Mouse (Mus musculus) adrenal gland, adult 2 months (tissue): Measurements from ENCODE around the gene Csf2. TPM values are rescaled to one million over a fixed set of nuclear protein-coding genes. Genes with fewer than 3 reads are reported as not detected.

ENCODE experiments used
- polyA plus RNA-seq: library from polyadenylated mRNA; depleted of rRNA; stranded (reverse); fragments of >200 nt; gene quantifications from 2 replicates; pipeline ENCODE4 v1.2.3, GENCODE M21; 2012; rRNA removed
- total RNA-seq, 2 experiments: library from RNA; stranded (reverse); gene quantifications; 2 replicates each; pipeline ENCODE4 v1.2.3; 2021

The Csf2 gene
- total and polyA plus RNA-seq, 3 experiments = not detected

Other genes with a start within 250 kb of the Csf2 start
- gene Slc22a4, start 221.6 kb downstream of the Csf2 start, total RNA-seq = 10 to 100 TPM in 1 of 2 experiments, 1 to 10 TPM in 1; 7.1 to 10.8 TPM
- 7.1 and 10.3 TPM in 2 replicates for gene Slc22a4, start 221.6 kb downstream of the Csf2 start, polyA plus RNA-seq
- 10 to 100 TPM; 16.1 to 18.7 TPM for gene Pdlim4, start 180.7 kb downstream of the Csf2 start, total RNA-seq
- gene Pdlim4, start 180.7 kb downstream of the Csf2 start, polyA plus RNA-seq = 86.7 and 101 TPM in 2 replicates
- gene P4ha2, start 149.6 kb downstream of the Csf2 start, total RNA-seq = 10 to 100 TPM; 36.5 to 39.6 TPM
- 10.9 and 12.1 TPM in 2 replicates for gene P4ha2, start 149.6 kb downstream of the Csf2 start, polyA plus RNA-seq
- not detected for gene Il3, start 17.6 kb upstream of the Csf2 start, total RNA-seq
- gene Il3, start 17.6 kb upstream of the Csf2 start, polyA plus RNA-seq = not detected in 2 replicates
- 1 to 10 TPM; 4.9 to 5.2 TPM for gene Acsl6, start 54.1 kb upstream of the Csf2 start, total RNA-seq
- gene Acsl6, start 54.1 kb upstream of the Csf2 start, polyA plus RNA-seq = 1.2 and 1.9 TPM in 2 replicates
- gene Meikin, start 121.0 kb upstream of the Csf2 start, total RNA-seq = not detected
- not detected in 2 replicates for gene Meikin, start 121.0 kb upstream of the Csf2 start, polyA plus RNA-seq
- gene Fnip1, start 188.5 kb upstream of the Csf2 start, total RNA-seq = 10 to 100 TPM; 27.2 to 32.3 TPM
- 1.6 and 1.9 TPM in 2 replicates for gene Fnip1, start 188.5 kb upstream of the Csf2 start, polyA plus RNA-seq